Mouse (Mus musculus) inflammation-experienced regulatory T-cells, adult 16 weeks (primary cell): ENCODE results near the gene Pus7l. TPM values are rescaled to one million over a fixed set of nuclear protein-coding genes. Genes with fewer than 3 reads are reported as not detected.

Experiments
- polyA plus RNA-seq: library from polyadenylated mRNA; unstranded; fragments of 100-300 nt; shearing (Covaris generic); gene quantifications from one replicate; pipeline ENCODE4 v1.2.1, GENCODE M21; 2017

The Pus7l gene
- polyA plus RNA-seq: 12.0 TPM

GRCm38 (mm10) chr15:94543409-94544051 lies at the start of gene Pus7l, which contains the start of gene Irak4:
Gene Pus7l (minus strand): TSS chr15:94543547.
Gene Irak4 (plus strand): TSS chr15:94543643.

GRCm38 (mm10) chr15:94589219-94590075 lies 46.1 kb upstream of the Pus7l start, which contains the start of gene Twf1:
Gene Twf1 (minus strand): TSS chr15:94589889.

Other genes with a start within 250 kb of the Pus7l start
- gene Adamts20, start 78.1 kb downstream of the Pus7l start, polyA plus RNA-seq: not detected
- gene Irak4, start 96 bp upstream of the Pus7l start, polyA plus RNA-seq: 44.7 TPM
- gene Twf1, start 46.3 kb upstream of the Pus7l start, polyA plus RNA-seq: 22.7 TPM
- gene Tmem117, start 85.7 kb upstream of the Pus7l start, polyA plus RNA-seq: not detected